Mouse (Mus musculus): ENCODE measurements around the gene Ubald1.

Ubald1 gene

GRCm38 (mm10) chr16:4880136-4880825 is at the start of gene Ubald1:
Ubald1 (minus strand) TSS chr16:4880315.
- peak; percentile 98 for DNase-seq (ENCODE audit: extremely low spot score, low read depth, low spot score)

DNA sequence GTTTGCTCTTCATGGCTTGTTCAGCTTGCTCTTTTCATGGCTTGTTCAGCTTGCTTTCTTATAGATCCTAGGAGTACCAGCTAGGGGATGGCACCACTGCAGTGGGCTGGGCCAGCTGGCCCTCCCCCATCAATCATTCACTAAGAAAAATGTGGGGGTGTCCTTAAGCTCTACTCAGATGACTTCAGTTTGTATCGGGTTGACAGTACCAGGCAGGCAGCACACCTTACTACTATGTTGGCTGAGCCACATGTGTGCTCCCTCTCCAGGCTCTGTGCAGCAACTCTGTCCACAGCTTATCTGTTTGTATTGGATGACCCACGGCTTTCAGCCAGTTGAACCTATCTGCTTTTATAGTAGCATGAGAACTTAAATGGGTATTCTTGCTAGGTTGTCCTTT is 48.4 kb upstream of the Ubald1 start:
- DNase-seq (ENCODE audit: extremely low spot score, low read depth, low spot score), result no peak

- no peak for DNase-seq (ENCODE audit: extremely low spot score, low read depth, low spot score)
Measured at GRCm38 (mm10) chr16:4927967-4928366, 47.9 kb upstream of the Ubald1 start.

DNA sequence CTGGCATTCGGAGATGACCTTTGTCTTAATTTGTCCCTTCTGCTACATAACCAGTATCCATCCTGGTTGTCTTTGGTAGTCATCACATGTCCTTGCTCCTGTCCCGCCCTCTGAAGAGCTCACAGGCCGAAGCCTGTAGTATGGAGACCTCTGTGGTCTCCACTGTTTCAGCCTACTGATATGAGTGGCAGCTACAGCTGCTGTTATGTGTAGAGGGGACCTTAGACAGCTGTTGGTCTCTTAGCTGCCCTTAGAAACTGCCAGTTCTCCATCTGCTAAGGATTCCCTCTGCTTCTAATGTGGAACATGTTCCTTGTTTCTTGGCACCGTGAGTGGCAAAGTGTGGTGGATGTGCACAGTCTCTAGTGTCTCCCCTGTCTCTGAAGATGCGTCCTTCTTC is 43.9 kb upstream of the Ubald1 start:
- DNase-seq (ENCODE audit: extremely low spot score, low read depth, low spot score), result no peak

GRCm38 (mm10) chr16:4922481-4922880 is 42.4 kb upstream of the Ubald1 start:
- no peak for DNase-seq (ENCODE audit: extremely low spot score, low read depth, low spot score)

DNA sequence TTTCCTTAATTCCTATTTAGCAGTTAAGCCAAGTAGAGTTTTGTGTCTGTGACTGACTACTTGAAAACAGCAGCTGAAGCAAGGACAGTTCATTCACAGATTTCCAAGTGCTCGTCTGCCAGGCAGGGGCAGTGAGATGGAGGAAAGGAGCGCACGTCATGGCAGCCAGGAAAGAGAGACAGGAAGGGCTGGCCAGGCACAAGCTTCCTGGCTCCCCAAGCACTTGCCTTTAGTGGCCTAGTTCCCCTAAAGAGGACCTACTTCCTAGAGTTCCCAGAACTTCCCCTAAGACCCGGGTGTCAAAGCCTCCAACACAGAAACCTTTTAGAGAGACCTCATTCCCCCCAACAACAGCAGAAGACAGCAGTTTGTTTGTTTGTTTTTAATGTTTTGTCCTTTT is 40.4 kb upstream of the Ubald1 start:
- DNase-seq (ENCODE audit: extremely low spot score, low read depth, low spot score), result no peak

DNA sequence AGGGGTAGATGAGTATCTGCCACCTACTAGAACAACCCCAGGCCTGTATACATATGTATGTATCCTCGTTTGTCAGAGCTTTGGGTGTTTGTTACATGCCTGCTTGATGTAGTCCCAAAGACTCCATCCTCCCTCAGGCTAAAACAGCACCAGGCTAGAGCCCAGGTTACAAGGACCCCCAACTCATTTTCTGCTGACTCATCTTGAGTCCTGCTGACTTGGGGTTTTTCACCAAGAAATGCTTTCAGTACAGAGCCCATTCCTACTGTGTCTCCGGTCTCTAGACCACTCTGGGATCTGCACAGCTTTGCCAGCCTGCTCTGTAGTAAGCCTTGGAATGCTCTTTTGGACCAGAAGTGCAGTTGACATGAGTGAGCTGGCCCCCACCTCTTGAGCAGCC is 36.5 kb upstream of the Ubald1 start:
- no peak for DNase-seq (ENCODE audit: extremely low spot score, low read depth, low spot score)

- DNase-seq (ENCODE audit: extremely low spot score, low read depth, low spot score), result no peak
Measured at GRCm38 (mm10) chr16:4915931-4916330, 35.8 kb upstream of the Ubald1 start.

DNA sequence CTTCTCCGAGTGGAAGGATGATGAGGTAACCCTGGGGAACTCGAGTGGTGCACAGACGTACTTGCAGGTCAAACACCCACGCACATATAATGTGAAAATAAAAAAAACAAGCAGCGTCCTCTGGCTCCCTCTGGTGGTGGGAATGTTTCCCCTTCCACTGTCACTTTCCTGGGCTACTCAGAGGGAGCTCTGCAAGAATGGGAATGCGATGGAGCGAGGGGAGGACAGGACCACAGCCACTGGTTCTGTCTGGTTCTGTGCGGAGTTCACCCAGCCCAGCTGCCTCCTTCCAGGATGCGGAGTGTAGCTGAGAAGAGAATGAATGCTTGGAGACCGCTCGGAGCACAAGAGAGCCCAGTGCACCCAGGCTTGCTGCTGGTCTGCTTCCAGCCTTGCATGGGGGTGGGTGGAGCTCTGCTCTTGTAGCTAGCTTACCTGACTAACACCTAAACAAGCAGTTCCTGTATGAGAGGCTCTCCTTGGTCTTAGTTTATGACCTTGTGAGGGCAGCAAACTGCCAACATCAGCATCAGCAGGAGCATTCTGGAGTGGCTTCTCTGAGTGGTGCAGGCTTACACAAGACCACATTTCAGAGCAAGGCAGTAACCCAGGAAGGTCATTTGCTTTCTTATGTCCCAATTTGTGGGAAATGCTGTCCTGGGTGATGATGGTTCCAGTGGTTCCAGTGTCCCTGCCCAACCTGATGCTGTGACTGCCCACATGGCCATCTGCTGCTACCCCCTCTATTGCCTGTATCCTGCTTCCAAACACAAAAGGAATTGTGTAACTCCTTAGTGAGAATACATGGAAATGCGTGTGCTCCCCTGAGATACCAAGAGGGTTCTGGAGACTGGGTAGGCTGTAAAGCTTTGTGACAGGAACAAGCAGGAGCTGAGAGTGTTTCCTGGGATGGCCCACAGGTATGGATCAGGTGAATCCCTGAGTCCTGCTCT is 33.9 kb upstream of the Ubald1 start:
- peak; percentile 81 for DNase-seq (ENCODE audit: extremely low spot score, low read depth, low spot score)

GRCm38 (mm10) chr16:4912907-4913782 is 33.0 kb upstream of the Ubald1 start:
- DNase-seq (ENCODE audit: extremely low spot score, low read depth, low spot score), result no peak

- DNase-seq (ENCODE audit: extremely low spot score, low read depth, low spot score), result no peak
Measured at GRCm38 (mm10) chr16:4912074-4912648, 32.0 kb upstream of the Ubald1 start.

- no peak for DNase-seq (ENCODE audit: extremely low spot score, low read depth, low spot score)
Measured at GRCm38 (mm10) chr16:4910758-4911157, 30.6 kb upstream of the Ubald1 start.

GRCm38 (mm10) chr16:4909745-4910144 is 29.6 kb upstream of the Ubald1 start:
- no peak for DNase-seq (ENCODE audit: extremely low spot score, low read depth, low spot score)

DNA sequence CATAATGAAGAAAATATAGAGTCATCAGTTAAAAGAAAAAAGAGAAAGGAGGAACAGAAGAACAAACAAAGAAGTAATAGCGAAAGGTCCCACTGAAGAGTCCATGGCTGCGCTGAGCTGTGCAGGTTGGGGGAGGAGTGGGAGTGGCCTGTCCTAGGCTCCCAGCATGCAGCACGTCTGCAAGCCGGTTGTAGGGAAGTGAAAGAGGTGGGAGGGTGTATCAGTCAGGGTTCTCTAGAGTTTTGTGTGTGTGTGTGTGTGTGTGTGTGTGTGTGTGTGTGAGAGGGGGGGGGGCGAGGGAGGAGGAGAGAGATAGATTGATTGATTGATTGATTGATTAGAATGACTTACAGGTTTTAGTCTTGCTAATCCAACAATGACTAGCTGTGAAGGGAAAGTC is 27.9 kb upstream of the Ubald1 start:
- DNase-seq (ENCODE audit: extremely low spot score, low read depth, low spot score), result no peak

- no peak for DNase-seq (ENCODE audit: extremely low spot score, low read depth, low spot score)
Measured at GRCm38 (mm10) chr16:4907386-4907785, 27.3 kb upstream of the Ubald1 start.

- no peak for DNase-seq (ENCODE audit: extremely low spot score, low read depth, low spot score)
Measured at GRCm38 (mm10) chr16:4906559-4906958, 26.4 kb upstream of the Ubald1 start.

DNA sequence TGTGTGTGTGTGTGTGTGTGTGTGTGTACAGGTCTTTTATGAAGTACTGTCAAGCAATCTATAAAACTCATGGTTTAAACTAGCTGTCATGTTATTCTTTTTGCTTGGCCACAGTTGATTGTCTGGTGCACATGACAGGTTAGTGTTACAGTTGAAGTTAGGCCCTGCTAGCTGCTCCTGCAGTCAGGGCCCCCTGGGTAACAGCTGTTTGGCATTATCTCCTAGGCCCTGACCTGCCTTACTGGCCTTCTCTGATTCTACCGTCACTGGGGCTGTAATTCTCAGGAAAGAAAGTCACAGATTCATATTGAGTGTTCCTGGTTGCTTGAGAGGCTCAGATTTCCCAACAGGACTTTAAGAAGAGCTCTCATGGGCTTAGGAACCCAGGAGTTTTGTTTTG is 25.5 kb upstream of the Ubald1 start:
- no peak for DNase-seq (ENCODE audit: extremely low spot score, low read depth, low spot score)

DNA sequence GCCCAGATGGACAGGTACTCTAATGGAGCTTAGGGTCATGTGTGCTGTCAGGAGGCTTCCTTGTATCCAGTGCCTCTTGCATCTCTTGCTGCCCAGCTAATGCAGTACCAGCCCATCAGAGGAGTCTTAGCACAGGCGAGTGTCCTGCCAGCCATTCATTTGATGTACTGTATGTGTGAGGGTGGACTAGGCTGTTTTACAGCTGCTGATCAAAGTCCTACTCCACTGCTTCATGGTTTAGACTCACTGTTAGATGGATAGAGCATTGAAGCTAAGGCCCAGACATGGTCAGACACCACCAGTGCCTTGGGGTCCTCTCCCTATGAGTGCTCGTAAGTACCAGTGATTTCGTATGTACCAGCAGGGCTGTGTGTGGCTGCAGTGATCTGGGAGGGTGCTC is 24.8 kb upstream of the Ubald1 start:
- no peak for DNase-seq (ENCODE audit: extremely low spot score, low read depth, low spot score)

DNA sequence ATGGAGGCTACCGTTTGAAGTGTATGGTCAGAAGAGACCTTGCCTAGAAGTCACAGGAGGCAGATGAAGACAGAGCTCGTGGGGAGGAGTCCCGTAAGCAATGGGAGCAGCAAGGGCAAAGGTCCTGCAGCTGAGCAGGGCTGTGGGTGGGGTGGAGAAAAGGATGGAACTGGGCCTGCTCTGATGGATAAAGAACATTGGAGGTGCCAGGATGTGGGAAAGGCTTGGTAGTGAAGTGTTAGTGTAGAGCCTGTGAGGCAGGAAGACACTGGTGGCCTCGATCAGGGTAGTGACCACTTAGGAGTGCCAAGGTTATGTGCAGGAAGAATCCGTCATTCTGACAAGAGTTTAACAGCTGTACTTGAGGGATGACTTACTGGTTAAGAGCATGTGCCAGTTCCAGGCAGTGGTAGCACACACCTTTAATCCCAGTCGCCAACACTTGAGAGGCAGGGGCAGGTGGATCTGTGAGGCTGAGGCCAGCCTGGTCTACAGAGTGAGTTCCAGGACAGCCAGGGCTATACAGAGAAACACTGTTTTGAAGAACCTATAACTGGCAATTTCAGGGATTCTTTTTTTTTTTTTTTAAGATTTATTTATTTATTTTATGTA is 23.5 kb upstream of the Ubald1 start:
- no peak for DNase-seq (ENCODE audit: extremely low spot score, low read depth, low spot score)

DNA sequence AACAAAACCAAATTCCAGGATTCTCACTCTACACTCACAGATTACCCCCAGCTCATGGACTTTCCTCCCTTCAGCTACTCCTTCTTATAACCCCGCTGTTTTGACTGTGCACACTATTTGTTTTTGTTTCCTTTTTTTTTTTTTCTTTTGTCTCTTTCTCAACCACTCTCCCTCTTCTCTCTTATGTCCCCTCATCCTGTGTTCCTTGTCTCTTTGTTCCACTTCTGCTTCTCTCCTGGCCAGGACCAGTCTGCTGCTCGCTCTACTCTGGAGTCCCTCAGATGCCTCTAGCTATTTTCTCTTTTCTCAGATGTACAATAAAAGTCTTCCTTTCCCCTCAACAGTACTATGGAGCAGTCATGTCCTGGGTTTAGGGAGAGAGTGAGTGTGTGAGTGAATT is 22.3 kb upstream of the Ubald1 start:
- no peak for DNase-seq (ENCODE audit: extremely low spot score, low read depth, low spot score)
